Mouse (Mus musculus) urinary bladder, postnatal 14 days (tissue): Measurements from ENCODE around the gene Ankrd45.
"Not testable (repeated sequence)": the region's sequence is repeated elsewhere in the genome, so short reads cannot be mapped to it uniquely, and the experiment has no call there.

Experiments
- DNase-seq: peaks from one replicate; pipeline ENCODE4 v3.0.0; 2021; ENCODE audit warnings: low spot score

The Ankrd45 gene

GRCm38 (mm10) chr1:161185431-161185830, 42.9 kb downstream of the Ankrd45 start:
- DNase-seq: no peak

- no peak for DNase-seq
Observed at GRCm38 (mm10) chr1:161190253-161190910, 47.9 kb downstream of the Ankrd45 start.

DNA sequence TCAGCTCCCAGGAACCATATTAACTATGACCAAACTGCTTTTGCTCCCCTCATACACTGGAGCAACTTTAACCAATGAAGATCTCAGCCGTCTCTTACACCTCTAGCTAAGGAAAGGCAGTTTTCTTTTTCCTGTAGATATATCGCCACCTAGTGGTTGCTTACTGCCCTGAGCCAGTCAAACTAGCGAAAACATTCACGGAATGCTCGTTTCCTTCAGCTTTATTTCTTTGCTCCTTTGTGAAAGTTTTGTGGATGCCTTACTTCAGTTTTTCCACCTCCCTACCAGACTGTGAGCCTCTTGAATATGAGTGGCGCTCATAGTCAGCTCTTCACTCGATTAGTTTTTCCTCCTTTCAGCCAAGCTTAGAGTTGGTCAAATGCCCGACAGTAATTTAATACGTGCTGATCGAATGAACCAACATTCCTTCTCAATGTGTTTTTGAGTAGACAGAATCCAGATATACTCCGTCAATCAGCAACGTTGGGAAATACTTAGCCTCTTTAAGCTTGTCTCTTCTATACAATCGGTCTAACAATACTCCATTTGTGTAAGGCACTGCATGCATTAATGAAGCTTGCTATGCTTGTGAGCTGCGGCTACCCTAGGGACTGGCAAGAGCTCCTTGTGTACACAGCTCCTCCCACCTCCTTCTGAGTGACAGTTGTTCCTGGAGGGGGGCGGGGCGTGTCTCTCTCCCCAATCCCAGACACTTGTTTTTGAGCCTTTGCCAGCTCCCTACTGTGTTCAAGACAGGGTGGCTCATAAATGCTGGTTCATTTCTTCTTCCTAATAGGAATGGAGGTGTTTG, 53.3 kb downstream of the Ankrd45 start:
- peak; percentile 76 for DNase-seq

DNA sequence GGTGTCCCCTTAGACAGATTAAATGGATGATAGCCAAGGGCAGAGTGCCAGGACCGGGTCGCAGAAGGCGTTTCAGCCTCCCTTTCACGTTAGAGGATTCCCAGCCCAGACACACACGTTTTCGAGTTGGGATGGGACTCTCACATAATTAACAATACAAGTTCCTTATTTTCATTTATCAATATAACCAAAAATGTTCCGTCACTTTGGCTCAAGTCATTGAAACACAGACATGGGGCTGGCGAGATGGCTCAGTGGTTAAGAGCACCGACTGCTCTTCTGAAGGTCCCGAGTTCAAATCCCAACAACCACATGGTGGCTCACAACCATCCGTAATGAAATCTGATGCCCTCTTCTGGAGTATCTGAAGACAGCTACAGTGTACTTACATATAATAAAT, 53.9 kb downstream of the Ankrd45 start:
- not testable (repeated sequence) for DNase-seq

GRCm38 (mm10) chr1:161199856-161200255, 57.4 kb downstream of the Ankrd45 start:
- DNase-seq: no peak

DNA sequence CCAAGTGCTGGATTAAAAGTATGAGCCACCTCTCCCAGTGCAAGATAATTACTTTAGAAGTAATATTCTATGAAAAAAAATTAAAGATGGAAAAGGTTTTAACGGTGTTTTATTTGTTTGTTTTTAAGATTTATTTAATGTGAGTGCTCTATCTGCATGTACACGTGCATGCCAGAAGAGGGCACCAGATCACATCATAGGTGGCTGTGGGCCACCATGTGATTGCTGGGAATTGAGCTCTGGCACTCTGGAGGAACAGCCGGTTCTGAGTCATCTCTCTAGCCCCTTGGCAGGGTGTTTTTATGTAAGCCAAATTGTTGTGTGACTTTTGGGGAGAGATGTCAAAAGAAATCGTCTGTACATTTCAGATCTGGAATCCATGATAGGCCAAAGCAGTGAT, 72.0 kb downstream of the Ankrd45 start:
- DNase-seq: no peak

- no peak for DNase-seq
Observed at GRCm38 (mm10) chr1:161219816-161220215, 77.3 kb downstream of the Ankrd45 start.
